Mouse (Mus musculus): ENCODE results near the gene Adarb1. TPM values are rescaled to one million over a fixed set of nuclear protein-coding genes. Genes with fewer than 3 reads are reported as not detected.
"Not testable (repeated sequence)": the region's sequence is repeated elsewhere in the genome, so short reads cannot be mapped to it uniquely, and the experiment has no call there.

Gene Adarb1
- polyA plus RNA-seq, 1 experiment = 6.2 TPM

GRCm38 (mm10) chr10:77290624-77291366 is 127.3 kb downstream of the Adarb1 start:
- H3K27ac ChIP-seq (ENCODE audit: insufficient read depth, low read depth, low read length) = no peak overlapping the region
- no peaks in the 10 kb centered on the region for H3K4me1 ChIP-seq (ENCODE audit: control insufficient read depth, insufficient read depth, low read length)
- TF ChIP-seq CTCF (conservative IDR thresholded peaks at IDR 0.05; ENCODE audit: insufficient read depth, insufficient read length, low read depth, low read length) (no peak), POLR2A (IDR thresholded peaks at IDR 0.05; ENCODE audit: low read depth, low read length) (no peak)
- 79% methylated on average over 17 of the region's 17 CpGs for WGBS
- no peaks in the 10 kb centered on the region for H3K36me3 ChIP-seq (ENCODE audit: control insufficient read depth, insufficient read depth, low read length)
- H3K27me3 ChIP-seq (replicated peaks; ENCODE audit: control insufficient read depth, insufficient read depth, low read length) = no peaks in the 10 kb centered on the region
- DNase-seq = no peak
- H3K4me3 ChIP-seq (ENCODE audit: insufficient read depth, low read depth, low read length) = no peak overlapping the region

GRCm38 (mm10) chr10:77289559-77289958 is 128.5 kb downstream of the Adarb1 start:
- Histone ChIP-seq H3K27ac (ENCODE audit: insufficient read depth, low read depth, low read length) (no peak overlapping the region), H3K36me3 (ENCODE audit: control insufficient read depth, insufficient read depth, low read length) (no peaks in the 10 kb centered on the region), H3K4me3 (ENCODE audit: insufficient read depth, low read depth, low read length) (no peak overlapping the region), H3K27me3 (replicated peaks; ENCODE audit: control insufficient read depth, insufficient read depth, low read length) (no peaks in the 10 kb centered on the region), H3K4me1 (ENCODE audit: control insufficient read depth, insufficient read depth, low read length) (no peaks in the 10 kb centered on the region)
- 81% methylated on average over 8 of the region's 8 CpGs for WGBS
- no peak for DNase-seq
- TF ChIP-seq CTCF (conservative IDR thresholded peaks at IDR 0.05; ENCODE audit: insufficient read depth, insufficient read length, low read depth, low read length) (no peak), POLR2A (IDR thresholded peaks at IDR 0.05; ENCODE audit: low read depth, low read length) (no peak)

GRCm38 (mm10) chr10:77288639-77289195 is 129.4 kb downstream of the Adarb1 start:
- Histone ChIP-seq H3K27me3 (replicated peaks; ENCODE audit: control insufficient read depth, insufficient read depth, low read length) (no peaks in the 10 kb centered on the region), H3K4me1 (ENCODE audit: control insufficient read depth, insufficient read depth, low read length) (no peaks in the 10 kb centered on the region), H3K36me3 (ENCODE audit: control insufficient read depth, insufficient read depth, low read length) (no peaks in the 10 kb centered on the region), H3K27ac (ENCODE audit: insufficient read depth, low read depth, low read length) (no peak overlapping the region), H3K4me3 (ENCODE audit: insufficient read depth, low read depth, low read length) (no peak overlapping the region)
- TF ChIP-seq POLR2A (IDR thresholded peaks at IDR 0.05; ENCODE audit: low read depth, low read length) (no peak), CTCF (conservative IDR thresholded peaks at IDR 0.05; ENCODE audit: insufficient read depth, insufficient read length, low read depth, low read length) (no peak)
- peak; percentile 9 for DNase-seq
- 27% methylated on average over 5 of the region's 5 CpGs for WGBS

GRCm38 (mm10) chr10:77287626-77288025 is 130.4 kb downstream of the Adarb1 start:
- DNase-seq = peak; percentile 22
- TF ChIP-seq POLR2A (IDR thresholded peaks at IDR 0.05; ENCODE audit: low read depth, low read length) (no peak), CTCF (conservative IDR thresholded peaks at IDR 0.05; ENCODE audit: insufficient read depth, insufficient read length, low read depth, low read length) (no peak)
- 65% methylated on average over 8 of the region's 8 CpGs for WGBS
- no peaks in the 10 kb centered on the region for H3K27me3 ChIP-seq (replicated peaks; ENCODE audit: control insufficient read depth, insufficient read depth, low read length)
- no peaks in the 10 kb centered on the region for H3K4me1 ChIP-seq (ENCODE audit: control insufficient read depth, insufficient read depth, low read length)
- H3K27ac ChIP-seq (ENCODE audit: insufficient read depth, low read depth, low read length) = no peak overlapping the region
- H3K36me3 ChIP-seq (ENCODE audit: control insufficient read depth, insufficient read depth, low read length) = no peaks in the 10 kb centered on the region
- H3K4me3 ChIP-seq (ENCODE audit: insufficient read depth, low read depth, low read length) = no peak overlapping the region

- WGBS = 86% methylated on average over 6 of the region's 6 CpGs
- H3K4me1 ChIP-seq (ENCODE audit: control insufficient read depth, insufficient read depth, low read length) = no peaks in the 10 kb centered on the region
- no peaks in the 10 kb centered on the region for H3K36me3 ChIP-seq (ENCODE audit: control insufficient read depth, insufficient read depth, low read length)
- H3K27ac ChIP-seq (ENCODE audit: insufficient read depth, low read depth, low read length) = no peak overlapping the region
- no peak overlapping the region for H3K4me3 ChIP-seq (ENCODE audit: insufficient read depth, low read depth, low read length)
- H3K27me3 ChIP-seq (replicated peaks; ENCODE audit: control insufficient read depth, insufficient read depth, low read length) = no peaks in the 10 kb centered on the region
- TF ChIP-seq POLR2A (IDR thresholded peaks at IDR 0.05; ENCODE audit: low read depth, low read length) (no peak), CTCF (conservative IDR thresholded peaks at IDR 0.05; ENCODE audit: insufficient read depth, insufficient read length, low read depth, low read length) (no peak)
- DNase-seq = no peak
Measured at GRCm38 (mm10) chr10:77284832-77285231, 133.2 kb downstream of the Adarb1 start.

- Histone ChIP-seq H3K27me3 (replicated peaks; ENCODE audit: control insufficient read depth, insufficient read depth, low read length) (no peaks in the 10 kb centered on the region), H3K36me3 (ENCODE audit: control insufficient read depth, insufficient read depth, low read length) (no peaks in the 10 kb centered on the region), H3K4me3 (ENCODE audit: insufficient read depth, low read depth, low read length) (no peak overlapping the region), H3K27ac (ENCODE audit: insufficient read depth, low read depth, low read length) (no peak overlapping the region), H3K4me1 (ENCODE audit: control insufficient read depth, insufficient read depth, low read length) (no peaks in the 10 kb centered on the region)
- 16% methylated on average over 6 of the region's 6 CpGs for WGBS
- peak; percentile 76 for DNase-seq
- TF ChIP-seq CTCF (conservative IDR thresholded peaks at IDR 0.05; ENCODE audit: insufficient read depth, insufficient read length, low read depth, low read length) (peak; percentile 98), POLR2A (IDR thresholded peaks at IDR 0.05; ENCODE audit: low read depth, low read length) (no peak)
Measured at GRCm38 (mm10) chr10:77282822-77283221, 135.2 kb downstream of the Adarb1 start.

- H3K4me3 ChIP-seq (ENCODE audit: insufficient read depth, low read depth, low read length); H3K36me3 ChIP-seq (ENCODE audit: control insufficient read depth, insufficient read depth, low read length); H3K4me1 ChIP-seq (ENCODE audit: control insufficient read depth, insufficient read depth, low read length); DNase-seq; H3K27ac ChIP-seq (ENCODE audit: insufficient read depth, low read depth, low read length); H3K27me3 ChIP-seq (replicated peaks; ENCODE audit: control insufficient read depth, insufficient read depth, low read length): not testable (repeated sequence)
- TF ChIP-seq CTCF (conservative IDR thresholded peaks at IDR 0.05; ENCODE audit: insufficient read depth, insufficient read length, low read depth, low read length) = 0 out of 2 replicates have a peak, but pooled peaks have one; percentile 6
- 83% methylated on average over 1 of the region's 1 CpGs for WGBS
Measured at GRCm38 (mm10) chr10:77282085-77282484, 136.0 kb downstream of the Adarb1 start.
